Mouse (Mus musculus) neural tube, embryonic 13.5 days (tissue): Measurements from ENCODE around the gene Gm12394. TPM values are rescaled to one million over a fixed set of nuclear protein-coding genes. Genes with fewer than 3 reads are reported as not detected.
"Not testable (repeated sequence)": the region's sequence is repeated elsewhere in the genome, so short reads cannot be mapped to it uniquely, and the experiment has no call there.

Source experiments
- ATAC-seq: fragments of 200-750 bp; cut with Nextera tagmentation; 2 replicates; pipeline ENCODE4 v1.8.0; 2017; ENCODE audit warnings: low read depth, mild to moderate bottlenecking, moderate TSS enrichment, moderate library complexity
- H3K27ac ChIP-seq: fragments of 300-500 bp; sonication (generic); replicated peaks from 2 replicates; pipeline ENCODE4 v1.5.1; 2015; ENCODE audit warnings: moderate library complexity, mild to moderate bottlenecking, inconsistent platforms
- H3K27me3 ChIP-seq: fragments of 300-500 bp; sonication (generic); 2 replicates; pipeline ENCODE4 v1.6.1; 2015; ENCODE audit warnings: mild to moderate bottlenecking, inconsistent platforms
- H3K36me3 ChIP-seq: fragments of 300-500 bp; sonication (generic); 2 replicates; pipeline ENCODE4 v1.6.1; 2015; ENCODE audit warnings: mild to moderate bottlenecking, inconsistent platforms
- H3K4me1 ChIP-seq: fragments of 300-500 bp; sonication (generic); replicated peaks from 2 replicates; pipeline ENCODE4 v1.6.1; 2015; ENCODE audit warnings: inconsistent platforms
- H3K4me2 ChIP-seq: fragments of 300-500 bp; sonication (generic); 2 replicates; pipeline ENCODE4 v1.6.1; 2015; ENCODE audit warnings: inconsistent platforms, mild to moderate bottlenecking, moderate library complexity
- H3K4me3 ChIP-seq: fragments of 300-500 bp; sonication (generic); 2 replicates; pipeline ENCODE4 v1.5.1; 2015; ENCODE audit warnings: mild to moderate bottlenecking, inconsistent platforms
- H3K9ac ChIP-seq: fragments of 300-500 bp; sonication (generic); 2 replicates; pipeline ENCODE4 v1.6.1; 2015; ENCODE audit warnings: moderate library complexity, mild to moderate bottlenecking, inconsistent platforms
- H3K9me3 ChIP-seq: fragments of 300-500 bp; sonication (generic); 2 replicates; pipeline ENCODE4 v1.6.1; 2016; ENCODE audit warnings: inconsistent platforms
- WGBS: fragments of 180-500 bp; shearing (Covaris S2); methylation state at CpG from one replicate; pipeline ENCODE4 v1.1.7; 2015; 5-methylcytosine and 5-hydroxymethylcytosine counted together
- polyA plus RNA-seq: library from polyadenylated mRNA; unstranded; fragments of >200 nt; fragmentation: Nextera tagmentation; extraction: Ambion mirVana; gene quantifications from 2 replicates; pipeline ENCODE4 v1.2.1, GENCODE M21; 2015

Gm12394 gene
- polyA plus RNA-seq, 1 experiment from 2014 or later = 0.59 TPM

GRCm38 (mm10) chr4:42879829-42880676, 23.5 kb upstream of the Gm12394 start:
- H3K27ac ChIP-seq = peak overlapping the region; percentile 15; the same call in 1 of the 2 replicates
- WGBS = 81% methylated on average over 16 of the region's 16 CpGs

GRCm38 (mm10) chr4:42877657-42878056, 21.1 kb upstream of the Gm12394 start:
- Histone ChIP-seq H3K36me3 (no peaks in the 10 kb centered on the region), H3K4me2 (no peak overlapping the region), H3K4me3 (no peak overlapping the region), H3K9me3 (no peaks in the 10 kb centered on the region), H3K27me3 (no peaks in the 10 kb centered on the region), H3K4me1 (no peaks in the 10 kb centered on the region), H3K27ac (no peak overlapping the region), H3K9ac (no peak overlapping the region)
- WGBS = 78% methylated on average over 2 of the region's 2 CpGs
- ATAC-seq = no peak

More at GRCm38 (mm10) chr4:42879829-42880676, 23.5 kb upstream of the Gm12394 start:
- no peaks in the 10 kb centered on the region for H3K9me3 ChIP-seq
- no peaks in the 10 kb centered on the region for H3K36me3 ChIP-seq
- no peak for ATAC-seq
- H3K4me3 ChIP-seq = no peak overlapping the region
- H3K4me2 ChIP-seq = no peak overlapping the region
- no peak overlapping the region for H3K9ac ChIP-seq
- no peaks in the 10 kb centered on the region for H3K4me1 ChIP-seq
- H3K27me3 ChIP-seq = no peaks in the 10 kb centered on the region

GRCm38 (mm10) chr4:42876586-42877291, 20.2 kb upstream of the Gm12394 start:
- H3K27ac ChIP-seq = no peak overlapping the region
- peak; percentile 95 for ATAC-seq
- 38% methylated on average over 5 of the region's 5 CpGs for WGBS

DNA sequence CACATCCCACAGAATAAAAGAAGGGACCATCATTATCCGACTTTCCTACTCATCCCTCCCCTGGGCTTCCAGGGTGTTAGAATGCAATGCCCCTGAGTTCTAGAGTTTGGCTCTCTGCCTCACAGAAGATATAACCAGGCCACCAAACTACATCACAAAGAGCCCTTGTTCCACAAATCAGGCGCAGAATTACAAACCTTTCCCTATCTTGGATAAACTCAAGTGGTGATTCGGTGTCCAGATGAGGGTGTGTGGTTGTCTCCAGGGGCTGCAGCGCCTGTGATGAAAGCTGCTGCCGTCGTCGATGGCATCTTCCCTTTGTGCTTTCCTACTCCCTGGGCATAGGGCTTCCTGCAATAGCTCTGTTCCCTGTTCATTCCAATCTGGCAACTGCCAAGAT, 17.6 kb upstream of the Gm12394 start, which contains the start of gene Fam205c:
TSS of gene Fam205c (minus strand) at position 101 of the 400 bp plus-strand sequence.
- Histone ChIP-seq H3K27me3 (no peaks in the 10 kb centered on the region), H3K4me1 (no peaks in the 10 kb centered on the region), H3K27ac (no peak within 1 kb of the TSS), H3K9me3 (no peaks in the 10 kb centered on the region), H3K4me2 (no peak within 1 kb of the TSS), H3K36me3 (no peaks in the 10 kb centered on the region), H3K4me3 (no peak within 1 kb of the TSS), H3K9ac (no peak within 1 kb of the TSS)
- 82% methylated on average over 7 of the region's 7 CpGs for WGBS
- ATAC-seq = no peak

More at GRCm38 (mm10) chr4:42876586-42877291, 20.2 kb upstream of the Gm12394 start:
- H3K27me3 ChIP-seq = no peaks in the 10 kb centered on the region
- no peak overlapping the region for H3K4me3 ChIP-seq
- H3K9me3 ChIP-seq = no peaks in the 10 kb centered on the region
- no peak overlapping the region for H3K4me2 ChIP-seq
- no peak overlapping the region for H3K9ac ChIP-seq
- H3K4me1 ChIP-seq = no peaks in the 10 kb centered on the region
- H3K36me3 ChIP-seq = no peaks in the 10 kb centered on the region

DNA sequence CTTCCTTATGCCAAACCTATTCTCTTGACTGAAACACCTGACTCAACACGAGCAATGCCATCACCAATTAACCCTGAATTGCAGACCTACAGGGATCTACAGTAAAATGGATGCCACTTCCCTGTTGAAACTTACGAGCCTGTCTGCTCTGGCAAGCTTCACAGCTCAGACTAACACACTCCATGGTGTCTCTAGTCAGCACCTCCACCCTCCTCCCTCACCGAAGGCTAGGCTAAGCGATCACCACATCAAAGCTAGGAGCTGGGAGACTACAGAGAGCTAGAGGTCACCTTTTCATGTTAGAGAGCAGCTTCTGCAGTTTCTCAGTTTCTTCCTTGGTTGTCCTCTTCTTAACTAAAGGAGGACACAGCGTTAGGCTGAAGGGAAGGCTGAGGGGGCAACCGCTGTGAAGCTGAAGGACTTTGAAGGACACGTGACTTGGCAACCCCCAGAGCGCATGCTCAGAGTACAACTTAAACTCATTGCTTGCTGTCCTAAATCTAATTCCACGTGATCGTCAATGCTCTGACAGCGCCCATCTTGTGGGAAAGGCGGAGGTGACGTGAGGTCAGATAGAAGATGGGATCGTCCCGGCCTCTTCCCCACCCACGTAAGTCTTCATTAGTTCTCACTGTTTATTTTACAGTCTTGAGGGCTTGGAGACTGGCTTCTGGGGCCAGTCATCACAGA, 16.3 kb upstream of the Gm12394 start:
- no peaks in the 10 kb centered on the region for H3K36me3 ChIP-seq
- 84% methylated on average over 16 of the region's 16 CpGs for WGBS
- no peak overlapping the region for H3K9ac ChIP-seq
- no peaks in the 10 kb centered on the region for H3K4me1 ChIP-seq
- no peak overlapping the region for H3K27ac ChIP-seq
- H3K27me3 ChIP-seq = no peaks in the 10 kb centered on the region
- no peaks in the 10 kb centered on the region for H3K9me3 ChIP-seq
- ATAC-seq = no peak
- H3K4me2 ChIP-seq = no peak overlapping the region
- H3K4me3 ChIP-seq = no peak overlapping the region

DNA sequence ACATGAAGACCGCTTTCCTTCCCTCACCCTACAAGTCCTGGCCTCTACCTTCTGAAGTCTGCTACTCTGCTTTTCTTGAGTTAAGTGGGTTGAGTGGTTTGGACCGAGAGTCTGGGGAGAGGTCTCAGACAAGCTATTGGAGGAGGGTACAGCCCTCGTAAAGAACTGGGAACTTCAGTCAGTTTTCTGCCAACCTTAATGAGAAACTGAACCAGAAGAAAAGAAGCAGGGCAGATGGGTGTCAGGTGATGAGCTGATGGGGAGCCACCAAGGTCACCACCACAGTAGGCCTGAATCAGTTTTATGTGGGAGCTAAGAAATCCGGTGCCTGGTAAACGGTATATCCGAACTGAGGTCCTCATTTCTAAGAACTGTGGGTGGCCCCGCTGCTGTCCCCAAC, 15.6 kb upstream of the Gm12394 start:
- H3K27me3 ChIP-seq = no peaks in the 10 kb centered on the region
- ATAC-seq = no peak
- no peaks in the 10 kb centered on the region for H3K36me3 ChIP-seq
- H3K9ac ChIP-seq = no peak overlapping the region
- H3K4me1 ChIP-seq = no peaks in the 10 kb centered on the region
- no peaks in the 10 kb centered on the region for H3K9me3 ChIP-seq
- H3K27ac ChIP-seq = no peak overlapping the region
- 91% methylated on average over 7 of the region's 7 CpGs for WGBS
- H3K4me3 ChIP-seq = no peak overlapping the region
- H3K4me2 ChIP-seq = no peak overlapping the region

- H3K27me3 ChIP-seq = no peaks in the 10 kb centered on the region
- H3K4me3 ChIP-seq = no peak overlapping the region
- H3K4me2 ChIP-seq = no peak overlapping the region
- H3K9me3 ChIP-seq = no peaks in the 10 kb centered on the region
- H3K27ac ChIP-seq = no peak overlapping the region
- H3K36me3 ChIP-seq = no peaks in the 10 kb centered on the region
- WGBS = 83% methylated on average over 5 of the region's 5 CpGs
- H3K9ac ChIP-seq = no peak overlapping the region
- no peaks in the 10 kb centered on the region for H3K4me1 ChIP-seq
- ATAC-seq = no peak
Observed at GRCm38 (mm10) chr4:42870748-42871147, 14.2 kb upstream of the Gm12394 start.

GRCm38 (mm10) chr4:42868193-42868592, 11.6 kb upstream of the Gm12394 start:
- Histone ChIP-seq H3K36me3 (no peaks in the 10 kb centered on the region), H3K9me3 (no peaks in the 10 kb centered on the region), H3K4me2 (no peak overlapping the region), H3K4me3 (no peak overlapping the region), H3K27ac (no peak overlapping the region), H3K27me3 (no peaks in the 10 kb centered on the region), H3K9ac (no peak overlapping the region), H3K4me1 (no peaks in the 10 kb centered on the region)
- WGBS = 92% methylated on average over 5 of the region's 5 CpGs
- no peak for ATAC-seq

DNA sequence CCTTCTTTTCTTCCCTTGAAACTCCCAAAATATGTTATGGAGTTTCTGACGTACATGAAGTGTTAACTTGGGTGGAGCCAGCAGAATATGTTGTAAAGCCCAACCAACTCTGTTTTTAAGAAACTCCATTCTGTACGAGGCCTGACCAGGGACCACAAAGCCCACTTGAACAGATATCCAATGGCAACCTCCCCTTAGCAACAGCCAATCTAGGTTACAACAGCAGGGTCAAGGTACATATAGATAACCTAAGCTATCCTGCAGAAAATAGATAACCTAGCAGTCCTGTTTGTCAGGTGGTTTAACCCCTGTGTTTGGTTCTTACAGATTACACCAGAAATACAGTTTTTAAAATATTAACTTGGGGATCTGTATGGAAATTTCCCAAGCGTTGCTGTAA, 10.8 kb upstream of the Gm12394 start:
- 79% methylated on average over 3 of the region's 3 CpGs for WGBS
- no peak overlapping the region for H3K9ac ChIP-seq
- no peaks in the 10 kb centered on the region for H3K4me1 ChIP-seq
- H3K36me3 ChIP-seq = no peaks in the 10 kb centered on the region
- no peak overlapping the region for H3K27ac ChIP-seq
- H3K4me3 ChIP-seq = no peak overlapping the region
- ATAC-seq = no peak
- H3K27me3 ChIP-seq = no peaks in the 10 kb centered on the region
- no peak overlapping the region for H3K4me2 ChIP-seq
- H3K9me3 ChIP-seq = no peaks in the 10 kb centered on the region

GRCm38 (mm10) chr4:42863487-42863886, 6.9 kb upstream of the Gm12394 start:
- not testable (repeated sequence) for H3K9ac ChIP-seq, H3K9me3 ChIP-seq, H3K4me3 ChIP-seq, ATAC-seq, H3K4me1 ChIP-seq, H3K36me3 ChIP-seq, H3K4me2 ChIP-seq, H3K27me3 ChIP-seq, H3K27ac ChIP-seq
- 77% methylated on average over 5 of the region's 5 CpGs for WGBS

GRCm38 (mm10) chr4:42860483-42860882, 3.9 kb upstream of the Gm12394 start:
- H3K27ac ChIP-seq, H3K36me3 ChIP-seq, H3K4me3 ChIP-seq, H3K4me1 ChIP-seq, H3K27me3 ChIP-seq, H3K9me3 ChIP-seq, H3K9ac ChIP-seq, H3K4me2 ChIP-seq, ATAC-seq: not testable (repeated sequence)
- WGBS = 88% methylated on average over 9 of the region's 9 CpGs

GRCm38 (mm10) chr4:42853788-42854187, 2.8 kb downstream of the Gm12394 start, which contains the start of gene Fam205a1:
Fam205a1 (minus strand) TSS chr4:42853888.
- not testable (repeated sequence) for H3K27ac ChIP-seq, ATAC-seq, H3K9me3 ChIP-seq, H3K4me2 ChIP-seq, H3K27me3 ChIP-seq, H3K4me1 ChIP-seq, H3K36me3 ChIP-seq, H3K4me3 ChIP-seq, H3K9ac ChIP-seq
- WGBS = 75% methylated on average over 1 of the region's 1 CpGs
